Mouse (Mus musculus) erythroblast, embryonic 14.5 days (primary cell): ENCODE measurements around the gene Olfr305. TPM values are rescaled to one million over a fixed set of nuclear protein-coding genes. Genes with fewer than 3 reads are reported as not detected.
"Not testable (repeated sequence)": the region's sequence is repeated elsewhere in the genome, so short reads cannot be mapped to it uniquely, and the experiment has no call there.

Source experiments
- H3K27me3 ChIP-seq: 2 replicates; pipeline ENCODE4 v1.6.1; 2012; ENCODE audit warnings: inconsistent platforms; ENCODE audit not compliant: control insufficient read depth
- H3K36me3 ChIP-seq: 2 replicates; pipeline ENCODE4 v1.6.1; 2012; ENCODE audit warnings: mild to moderate bottlenecking, inconsistent platforms; ENCODE audit not compliant: control insufficient read depth
- H3K4me1 ChIP-seq: 2 replicates; pipeline ENCODE4 v1.6.1; 2012; ENCODE audit warnings: inconsistent platforms; ENCODE audit not compliant: control insufficient read depth
- H3K4me3 ChIP-seq: replicated peaks from 2 replicates; pipeline ENCODE3; 2012; ENCODE audit warnings: moderate library complexity, mild to moderate bottlenecking, inconsistent platforms
- H3K9me3 ChIP-seq: 2 replicates; pipeline ENCODE4 v1.6.1; 2012; ENCODE audit warnings: low read length, inconsistent platforms, mixed read lengths; ENCODE audit not compliant: control insufficient read depth
- GATA1 ChIP-seq: IDR thresholded peaks from 2 replicates; pipeline ENCODE4 v1.6.1; 2012; ENCODE audit warnings: low read length, inconsistent platforms, mixed read lengths
- TAL1 ChIP-seq: IDR thresholded peaks from 3 replicates; pipeline ENCODE4 v1.6.1; 2012; ENCODE audit warnings: low read length, inconsistent platforms, mixed read lengths
- polyA plus RNA-seq: library from polyadenylated mRNA; stranded (reverse); fragments of >175 nt; gene quantifications from 2 replicates; pipeline ENCODE4 v1.2.3, GENCODE M21; 2012

Olfr305 gene
- polyA plus RNA-seq: not detected in 2 replicates

GRCm38 (mm10) chr7:86366828-86367227, at the start of gene Olfr305:
Gene Olfr305, minus strand, starts transcription at chr7:86366928.
- Histone ChIP-seq H3K36me3 (no peaks in the 10 kb centered on the region), H3K4me1 (no peaks in the 10 kb centered on the region), H3K27me3 (no peaks in the 10 kb centered on the region), H3K4me3 (no peak within 1 kb of the TSS), H3K9me3 (0 out of 2 replicates have a peak, but pooled peaks cover 2% of the 10 kb centered on the region)
- TF ChIP-seq GATA1 (no peak), TAL1 (no peak)

GRCm38 (mm10) chr7:86403546-86403945, 36.8 kb upstream of the Olfr305 start, which contains the start of gene Olfr301:
Gene Olfr301, plus strand, starts transcription at chr7:86403846.
- Histone ChIP-seq H3K27me3 (no peaks in the 10 kb centered on the region), H3K4me3 (no peak within 1 kb of the TSS)
- no peak for TF ChIP-seq TAL1
- TF ChIP-seq GATA1: no peak

GRCm38 (mm10) chr7:86397689-86398088, 31.0 kb upstream of the Olfr305 start, which contains the start of gene Olfr303:
Gene Olfr303, minus strand, starts transcription at chr7:86397789.
- Histone ChIP-seq H3K4me3 (no peak within 1 kb of the TSS), H3K9me3 (no peaks in the 10 kb centered on the region), H3K27me3 (no peaks in the 10 kb centered on the region)

More at GRCm38 (mm10) chr7:86403546-86403945, 36.8 kb upstream of the Olfr305 start, which contains the start of gene Olfr301:
- no peaks in the 10 kb centered on the region for H3K36me3 ChIP-seq
- H3K4me1 ChIP-seq: no peaks in the 10 kb centered on the region
- no peaks in the 10 kb centered on the region for H3K9me3 ChIP-seq

GRCm38 (mm10) chr7:86386558-86386957, 19.8 kb upstream of the Olfr305 start, which contains the start of gene Olfr304:
Gene Olfr304, minus strand, starts transcription at chr7:86386658.
- no peak within 1 kb of the TSS for H3K4me3 ChIP-seq
- TF ChIP-seq TAL1: no peak
- no peak for TF ChIP-seq GATA1
- H3K36me3 ChIP-seq: no peaks in the 10 kb centered on the region
- H3K4me1 ChIP-seq: no peaks in the 10 kb centered on the region
- peaks cover 2% of the 10 kb centered on the region; the same call in 1 of the 2 replicates for H3K9me3 ChIP-seq
- H3K27me3 ChIP-seq: no peaks in the 10 kb centered on the region

More at GRCm38 (mm10) chr7:86397689-86398088, 31.0 kb upstream of the Olfr305 start, which contains the start of gene Olfr303:
- no peaks in the 10 kb centered on the region for H3K4me1 ChIP-seq
- TF ChIP-seq TAL1 (no peak), GATA1 (no peak)
- no peaks in the 10 kb centered on the region for H3K36me3 ChIP-seq

GRCm38 (mm10) chr7:86385769-86386168, 19.0 kb upstream of the Olfr305 start:
- Histone ChIP-seq H3K36me3 (no peaks in the 10 kb centered on the region), H3K9me3 (peaks cover 2% of the 10 kb centered on the region; the same call in 1 of the 2 replicates), H3K4me1 (no peaks in the 10 kb centered on the region), H3K4me3 (no peak overlapping the region), H3K27me3 (no peaks in the 10 kb centered on the region)
- TF ChIP-seq GATA1 (no peak), TAL1 (no peak)

- H3K36me3 ChIP-seq, H3K9me3 ChIP-seq, H3K4me1 ChIP-seq, H3K4me3 ChIP-seq, H3K27me3 ChIP-seq: not testable (repeated sequence)
Measured at GRCm38 (mm10) chr7:86346296-86346695, 20.4 kb downstream of the Olfr305 start.

- Histone ChIP-seq H3K36me3 (no peaks in the 10 kb centered on the region), H3K4me3 (no peak overlapping the region), H3K9me3 (peaks cover 8% of the 10 kb centered on the region; the same call in 1 of the 2 replicates), H3K27me3 (no peaks in the 10 kb centered on the region), H3K4me1 (no peaks in the 10 kb centered on the region)
- TF ChIP-seq GATA1 (no peak), TAL1 (no peak)
Measured at GRCm38 (mm10) chr7:86344253-86344652, 22.5 kb downstream of the Olfr305 start.

- no peak overlapping the region for H3K4me3 ChIP-seq
- TF ChIP-seq GATA1: no peak
- TF ChIP-seq TAL1: no peak
- no peaks in the 10 kb centered on the region for H3K4me1 ChIP-seq
- no peaks in the 10 kb centered on the region for H3K36me3 ChIP-seq
- peaks cover 3% of the 10 kb centered on the region; the same call in 1 of the 2 replicates for H3K9me3 ChIP-seq
- H3K27me3 ChIP-seq: no peaks in the 10 kb centered on the region
Measured at GRCm38 (mm10) chr7:86342881-86343565, 23.7 kb downstream of the Olfr305 start.

GRCm38 (mm10) chr7:86337486-86337885, 29.2 kb downstream of the Olfr305 start, which contains the start of gene Olfr307:
Gene Olfr307, minus strand, starts transcription at chr7:86337586.
- no peaks in the 10 kb centered on the region for H3K27me3 ChIP-seq
- H3K9me3 ChIP-seq: no peaks in the 10 kb centered on the region; the same call in 1 of the 2 replicates
- H3K4me3 ChIP-seq: no peak within 1 kb of the TSS
- H3K4me1 ChIP-seq: no peaks in the 10 kb centered on the region
- H3K36me3 ChIP-seq: no peaks in the 10 kb centered on the region
- TF ChIP-seq GATA1 (no peak), TAL1 (no peak)
